ENCODE assay signal across 18 mouse cellular contexts in the genomic region with DNA sequence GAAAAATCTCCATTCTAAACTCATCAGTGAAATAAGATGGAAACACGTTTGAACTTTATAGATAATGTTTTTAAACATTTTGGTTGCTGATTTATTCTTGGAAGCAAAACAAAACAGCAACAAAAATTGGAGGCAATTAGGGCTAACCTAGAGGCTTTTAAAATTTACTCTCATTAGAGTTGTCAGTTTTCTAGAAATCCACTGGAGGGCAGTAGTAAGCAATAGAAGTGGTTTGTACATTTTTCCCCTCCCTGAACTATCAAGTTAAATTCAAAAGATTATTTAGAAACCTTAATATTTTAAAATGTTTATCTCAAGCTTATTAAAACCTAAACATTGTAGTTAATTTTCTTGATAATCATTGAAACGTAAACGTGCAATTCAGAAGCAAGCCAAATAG. TPM values are rescaled to one million over a fixed set of nuclear protein-coding genes. Genes with fewer than 3 reads are reported as not detected.
DNase-seq lines count a peak whose midpoint lies in the region; ATAC-seq and TF ChIP-seq lines count a peak whose summit lies in the region.
"Had no signal": no experiment of that assay in that cellular context is flagged by ENCODE, and none has a peak within 500 bp of the region (broad histone marks: within the 10 kb centered on the region; RNA-seq: fewer than 3 reads in every experiment).

No protein-coding gene starts in this region.

- no peak overlapping the region for H3K4me3 ChIP-seq in forebrain, embryonic 16.5 days (replicated peaks; ENCODE audit: low read length)
- no peak overlapping the region for H3K4me3 ChIP-seq in forebrain, embryonic 12.5 days (replicated peaks)
- H3K4me3 ChIP-seq in limb, embryonic 14.5 days (replicated peaks; ENCODE audit: low read length): no peak overlapping the region
- no peak overlapping the region for H3K4me3 ChIP-seq in limb, embryonic 10.5 days
- H3K4me3 ChIP-seq: embryonic facial prominence, embryonic 12.5 days; limb, embryonic 15.5 days had no signal

- no peak for TF ChIP-seq CTCF in brain, embryonic 14.5 days (IDR thresholded peaks at IDR 0.05; ENCODE audit: borderline replicate concordance, extremely low read depth, insufficient read depth, insufficient read length)

- no peaks in the 10 kb centered on the region for H3K4me1 ChIP-seq in forebrain, embryonic 16.5 days (replicated peaks; ENCODE audit: control insufficient read depth, insufficient read depth, low read length)
- H3K4me1 ChIP-seq in forebrain, embryonic 12.5 days: no peaks in the 10 kb centered on the region
- no peaks in the 10 kb centered on the region for H3K4me1 ChIP-seq in limb, embryonic 14.5 days (ENCODE audit: control insufficient read depth, insufficient read depth, low read length)
- no peaks in the 10 kb centered on the region for H3K4me1 ChIP-seq in limb, embryonic 10.5 days
- H3K4me1 ChIP-seq: embryonic facial prominence, embryonic 12.5 days; limb, embryonic 15.5 days had no signal

- H3K36me3 ChIP-seq in forebrain, embryonic 16.5 days (ENCODE audit: control insufficient read depth, insufficient read depth): peaks cover 8% of the 10 kb centered on the region
- peaks cover 10% of the 10 kb centered on the region for H3K36me3 ChIP-seq in forebrain, embryonic 12.5 days (replicated peaks)
- H3K36me3 ChIP-seq in limb, embryonic 14.5 days (ENCODE audit: control insufficient read depth, insufficient read depth, low read length): peaks cover 16% of the 10 kb centered on the region
- H3K36me3 ChIP-seq in limb, embryonic 10.5 days: peaks cover 29% of the 10 kb centered on the region

- 0 out of 2 replicates have a peak, but pooled peaks have one; percentile 54 for ATAC-seq in forebrain, embryonic 16.5 days
- no peak for ATAC-seq in forebrain, embryonic 12.5 days (ENCODE audit: low FRiP score)
- no peak for ATAC-seq in limb, embryonic 14.5 days (ENCODE audit: low FRiP score, low read depth)
- ATAC-seq in CD4-positive, CD25-positive, alpha-beta regulatory T cell, adult 4 months: peak; percentile 57
- ATAC-seq: inflammation-experienced regulatory T-cells, adult 6 months had no signal

- H3K9ac ChIP-seq in forebrain, embryonic 16.5 days (replicated peaks; ENCODE audit: low read depth, low read length): no peak overlapping the region
- no peak overlapping the region for H3K9ac ChIP-seq in forebrain, embryonic 12.5 days
- H3K9ac ChIP-seq in limb, embryonic 14.5 days (ENCODE audit: low read depth, low read length, severe bottlenecking): no peak overlapping the region
- H3K9ac ChIP-seq: embryonic facial prominence, embryonic 12.5 days; limb, embryonic 15.5 days had no signal

- peak; percentile 22 for DNase-seq in limb, embryonic 14.5 days (ENCODE audit: low spot score)
- DNase-seq in limb, embryonic 10.5 days (ENCODE audit: low spot score): no peak
- DNase-seq in brain, embryonic 14.5 days (ENCODE audit: low read depth): peak; percentile 62
- DNase-seq in ovary, postnatal 36 days (ENCODE audit: low spot score): no peak
- no peak for DNase-seq in kidney, postnatal 14 days
- DNase-seq: adrenal gland, postnatal 25 days; cerebellum, adult 11 months; heart, postnatal 10 days; kidney, postnatal 10 days; layer of hippocampus, postnatal 36 days; lung, postnatal 14 days; right cerebral cortex, postnatal 14 days had no signal

- peaks cover 3% of the 10 kb centered on the region; the same call in 1 of the 2 replicates for H3K9me3 ChIP-seq in forebrain, embryonic 16.5 days (ENCODE audit: control insufficient read depth, low read length)
- peaks cover 5% of the 10 kb centered on the region; the same call in 1 of the 2 replicates for H3K9me3 ChIP-seq in forebrain, embryonic 12.5 days
- H3K9me3 ChIP-seq in limb, embryonic 14.5 days (ENCODE audit: control insufficient read depth, low read length): no peaks in the 10 kb centered on the region
- H3K9me3 ChIP-seq in limb, embryonic 10.5 days (replicated peaks): no peaks in the 10 kb centered on the region
- H3K9me3 ChIP-seq: limb, embryonic 15.5 days had no signal

- H3K4me2 ChIP-seq in forebrain, embryonic 16.5 days (ENCODE audit: low read length): no peak overlapping the region
- no peak overlapping the region for H3K4me2 ChIP-seq in forebrain, embryonic 12.5 days
- H3K4me2 ChIP-seq in limb, embryonic 14.5 days (replicated peaks; ENCODE audit: low read depth, low read length, severe bottlenecking): no peak overlapping the region
- H3K4me2 ChIP-seq: embryonic facial prominence, embryonic 12.5 days; limb, embryonic 15.5 days had no signal

- TF ChIP-seq POLR2A in limb, embryonic 14.5 days (IDR thresholded peaks at IDR 0.05; ENCODE audit: borderline replicate concordance, extremely low read depth, insufficient read depth, insufficient read length): no peak
- TF ChIP-seq POLR2A in brain, embryonic 14.5 days (IDR thresholded peaks at IDR 0.05; ENCODE audit: borderline replicate concordance, extremely low read depth, insufficient read depth, insufficient read length, poor library complexity, severe bottlenecking): no peak

- 44% methylated on average over 3 of the region's 3 CpGs for WGBS in forebrain, embryonic 16.5 days
- whole genome bisulfite sequencing in forebrain, embryonic 12.5 days: 61% methylated on average over 3 of the region's 3 CpGs
- WGBS in limb, embryonic 14.5 days: 58% methylated on average over 3 of the region's 3 CpGs
- 71% methylated on average over 3 of the region's 3 CpGs for WGBS in limb, embryonic 10.5 days

- H3K27me3 ChIP-seq in forebrain, embryonic 16.5 days (replicated peaks; ENCODE audit: control insufficient read depth, insufficient read depth, low read length): no peaks in the 10 kb centered on the region
- no peaks in the 10 kb centered on the region for H3K27me3 ChIP-seq in forebrain, embryonic 12.5 days
- H3K27me3 ChIP-seq in limb, embryonic 14.5 days (ENCODE audit: control insufficient read depth, insufficient read depth, low read length): no peaks in the 10 kb centered on the region
- no peaks in the 10 kb centered on the region for H3K27me3 ChIP-seq in limb, embryonic 10.5 days (ENCODE audit: low read depth, poor library complexity, severe bottlenecking)
- H3K27me3 ChIP-seq: embryonic facial prominence, embryonic 12.5 days; limb, embryonic 15.5 days had no signal

- H3K27ac ChIP-seq in forebrain, embryonic 16.5 days (ENCODE audit: low read length): no peak overlapping the region
- H3K27ac ChIP-seq in forebrain, embryonic 12.5 days: no peak overlapping the region
- no peak overlapping the region for H3K27ac ChIP-seq in limb, embryonic 14.5 days (replicated peaks; ENCODE audit: low read depth, low read length)
- H3K27ac ChIP-seq in limb, embryonic 10.5 days: no peak overlapping the region
- H3K27ac ChIP-seq: embryonic facial prominence, embryonic 12.5 days; limb, embryonic 15.5 days had no signal

RNA-seq across cellular contexts. Expression of a gene that starts 41.2 kb away (rescaled TPM):
- polyA plus RNA-seq in forebrain, embryonic 16.5 days (2015; fragmentation: Nextera tagmentation; extraction: Ambion mirVana): 44.2 and 48.0 TPM in 2 replicates
- 28.5 and 28.9 TPM in 2 replicates for polyA plus RNA-seq in forebrain, embryonic 12.5 days (2016; fragmentation: Nextera tagmentation; extraction: Ambion mirVana)
- 31.4 and 33.7 TPM in 2 replicates for polyA plus RNA-seq in limb, embryonic 14.5 days (2012; rRNA removed)
- polyA plus RNA-seq in limb, embryonic 14.5 days (2014; fragmentation: Nextera tagmentation; extraction: Ambion mirVana): 36.0 and 37.0 TPM in 2 replicates
- polyA plus RNA-seq in limb, embryonic 10.5 days (2016; fragmentation: Nextera tagmentation; extraction: Ambion mirVana): 16.3 and 18.3 TPM in 2 replicates
- polyA plus RNA-seq in CD4-positive, CD25-positive, alpha-beta regulatory T cell, adult 4 months (2017; shearing (Covaris generic)): 100 to 1,000 TPM in 1 of 2 experiments, 10 to 100 TPM in 1; 66.4 to 124 TPM
- polyA plus RNA-seq in brain, embryonic 14.5 days (2012; rRNA removed): 33.8 and 35.7 TPM in 2 replicates

Comparison
In these comparisons a context has a peak if more than half of its experiments do, and no peak if none do; other contexts are left out.
1. ATAC-seq: peak in forebrain, embryonic 16.5 days (single experiment) and CD4-positive, CD25-positive, alpha-beta regulatory T cell, adult 4 months (single experiment); none in forebrain, embryonic 12.5 days (single experiment) and limb, embryonic 14.5 days (single experiment).
2. DNase-seq: peak in limb, embryonic 14.5 days (single experiment) and brain, embryonic 14.5 days (single experiment); none in limb, embryonic 10.5 days (single experiment), ovary, postnatal 36 days (single experiment) and kidney, postnatal 14 days (single experiment).